In genomic region chr1:121447216-121447615, GRCm38 (mm10) we compare ENCODE assay signal across 16 mouse cellular contexts.
"Had no signal": no experiment of that assay in that cellular context is flagged by ENCODE, and none has a peak within 500 bp of the region (broad histone marks: within the 10 kb centered on the region; RNA-seq: fewer than 3 reads in every experiment).

No protein-coding gene starts in this region.

- ATAC-seq: hindbrain, embryonic 16.5 days; inflammation-experienced regulatory T-cells, adult 6 months; intestine, embryonic 15.5 days; intestine, postnatal 0 days had no signal

- DNase-seq: gastrocnemius, adult 2 months; gastrocnemius, postnatal 10 days; gastrocnemius, postnatal 25 days; heart, adult 18-20 months; heart, postnatal 10 days; heart, postnatal 4 days; kidney, adult 18-20 months; kidney, adult 8-10 months; kidney, postnatal 10 days; kidney, postnatal 25 days; kidney, postnatal 4 days; liver had no signal
